Mouse (Mus musculus) neural tube, embryonic 13.5 days (tissue): Measurements from ENCODE around the gene Fryl. TPM values are rescaled to one million over a fixed set of nuclear protein-coding genes. Genes with fewer than 3 reads are reported as not detected.
A peak's percentile ranks its signal among the peaks of the same experiment; 100 is the strongest.

Experiments used
- ATAC-seq: fragments of 200-750 bp; cut with Nextera tagmentation; 2 replicates; pipeline ENCODE4 v1.8.0; 2017; ENCODE audit warnings: low read depth, mild to moderate bottlenecking, moderate TSS enrichment, moderate library complexity
- H3K27ac ChIP-seq: fragments of 300-500 bp; sonication (generic); replicated peaks from 2 replicates; pipeline ENCODE4 v1.5.1; 2015; ENCODE audit warnings: moderate library complexity, mild to moderate bottlenecking, inconsistent platforms
- H3K27me3 ChIP-seq: fragments of 300-500 bp; sonication (generic); 2 replicates; pipeline ENCODE4 v1.6.1; 2015; ENCODE audit warnings: mild to moderate bottlenecking, inconsistent platforms
- H3K36me3 ChIP-seq: fragments of 300-500 bp; sonication (generic); 2 replicates; pipeline ENCODE4 v1.6.1; 2015; ENCODE audit warnings: mild to moderate bottlenecking, inconsistent platforms
- H3K4me1 ChIP-seq: fragments of 300-500 bp; sonication (generic); replicated peaks from 2 replicates; pipeline ENCODE4 v1.6.1; 2015; ENCODE audit warnings: inconsistent platforms
- H3K4me2 ChIP-seq: fragments of 300-500 bp; sonication (generic); 2 replicates; pipeline ENCODE4 v1.6.1; 2015; ENCODE audit warnings: inconsistent platforms, mild to moderate bottlenecking, moderate library complexity
- H3K4me3 ChIP-seq: fragments of 300-500 bp; sonication (generic); 2 replicates; pipeline ENCODE4 v1.5.1; 2015; ENCODE audit warnings: mild to moderate bottlenecking, inconsistent platforms
- H3K9ac ChIP-seq: fragments of 300-500 bp; sonication (generic); 2 replicates; pipeline ENCODE4 v1.6.1; 2015; ENCODE audit warnings: moderate library complexity, mild to moderate bottlenecking, inconsistent platforms
- H3K9me3 ChIP-seq: fragments of 300-500 bp; sonication (generic); 2 replicates; pipeline ENCODE4 v1.6.1; 2016; ENCODE audit warnings: inconsistent platforms
- WGBS: fragments of 180-500 bp; shearing (Covaris S2); methylation state at CpG from one replicate; pipeline ENCODE4 v1.1.7; 2015; 5-methylcytosine and 5-hydroxymethylcytosine counted together
- polyA plus RNA-seq: library from polyadenylated mRNA; unstranded; fragments of >200 nt; fragmentation: Nextera tagmentation; extraction: Ambion mirVana; gene quantifications from 2 replicates; pipeline ENCODE4 v1.2.1, GENCODE M21; 2015

Gene Fryl
- polyA plus RNA-seq, 1 experiment from 2014 or later: 41.5 TPM

GRCm38 (mm10) chr5:73167976-73168768 is 88.2 kb downstream of the Fryl start:
- no peaks in the 10 kb centered on the region for H3K36me3 ChIP-seq
- H3K27me3 ChIP-seq: no peaks in the 10 kb centered on the region
- WGBS: 65% methylated on average over 18 of the region's 18 CpGs
- peak overlapping the region; percentile 69 for H3K27ac ChIP-seq
- no peaks in the 10 kb centered on the region for H3K9me3 ChIP-seq
- H3K9ac ChIP-seq: no peak overlapping the region
- H3K4me3 ChIP-seq: no peak overlapping the region
- H3K4me1 ChIP-seq: peaks cover 64% of the 10 kb centered on the region
- 0 out of 2 replicates have a peak, but pooled peaks have one; percentile 28 for ATAC-seq
- H3K4me2 ChIP-seq: peak overlapping the region; percentile 24

GRCm38 (mm10) chr5:73163970-73164369 is 92.4 kb downstream of the Fryl start:
- no peak; the same call in 1 of the 2 replicates for ATAC-seq
- Histone ChIP-seq H3K9me3 (no peaks in the 10 kb centered on the region), H3K4me3 (no peak overlapping the region), H3K4me2 (no peak overlapping the region), H3K4me1 (peaks cover 53% of the 10 kb centered on the region), H3K9ac (no peak overlapping the region), H3K36me3 (no peaks in the 10 kb centered on the region), H3K27ac (no peak overlapping the region), H3K27me3 (no peaks in the 10 kb centered on the region)
- WGBS: 25% methylated on average over 6 of the region's 6 CpGs

GRCm38 (mm10) chr5:73162492-73162891 is 93.9 kb downstream of the Fryl start:
- 85% methylated on average over 2 of the region's 2 CpGs for WGBS
- Histone ChIP-seq H3K4me3 (no peak overlapping the region), H3K9me3 (no peaks in the 10 kb centered on the region), H3K36me3 (no peaks in the 10 kb centered on the region), H3K27me3 (no peaks in the 10 kb centered on the region), H3K27ac (no peak overlapping the region), H3K4me2 (no peak overlapping the region), H3K4me1 (peaks cover 40% of the 10 kb centered on the region), H3K9ac (no peak overlapping the region)
- ATAC-seq: no peak

GRCm38 (mm10) chr5:73160440-73160839 is 96.0 kb downstream of the Fryl start:
- WGBS: 66% methylated on average over 9 of the region's 9 CpGs
- H3K36me3 ChIP-seq: no peaks in the 10 kb centered on the region
- no peak overlapping the region for H3K4me2 ChIP-seq
- H3K27me3 ChIP-seq: no peaks in the 10 kb centered on the region
- no peaks in the 10 kb centered on the region for H3K9me3 ChIP-seq
- no peak overlapping the region for H3K4me3 ChIP-seq
- 0 out of 2 replicates have a peak overlapping the region, but pooled peaks have one; percentile 49 for H3K27ac ChIP-seq
- H3K9ac ChIP-seq: no peak overlapping the region
- no peak for ATAC-seq
- H3K4me1 ChIP-seq: peaks cover 51% of the 10 kb centered on the region

GRCm38 (mm10) chr5:73157502-73157901 is 98.9 kb downstream of the Fryl start:
- no peaks in the 10 kb centered on the region for H3K36me3 ChIP-seq
- no peak overlapping the region for H3K27ac ChIP-seq
- no peak overlapping the region for H3K4me2 ChIP-seq
- no peak for ATAC-seq
- H3K4me3 ChIP-seq: no peak overlapping the region
- no peaks in the 10 kb centered on the region for H3K9me3 ChIP-seq
- H3K27me3 ChIP-seq: no peaks in the 10 kb centered on the region
- H3K9ac ChIP-seq: no peak overlapping the region
- WGBS: 78% methylated on average over 6 of the region's 6 CpGs
- H3K4me1 ChIP-seq: peaks cover 37% of the 10 kb centered on the region

- H3K9ac ChIP-seq: no peak overlapping the region
- peaks cover 32% of the 10 kb centered on the region for H3K4me1 ChIP-seq
- ATAC-seq: no peak
- no peak overlapping the region for H3K4me3 ChIP-seq
- WGBS: 73% methylated on average over 5 of the region's 5 CpGs
- 0 out of 2 replicates have a peak overlapping the region, but pooled peaks have one; percentile 28 for H3K27ac ChIP-seq
- no peaks in the 10 kb centered on the region for H3K9me3 ChIP-seq
- H3K36me3 ChIP-seq: no peaks in the 10 kb centered on the region
- no peak overlapping the region for H3K4me2 ChIP-seq
- H3K27me3 ChIP-seq: no peaks in the 10 kb centered on the region
These were observed 99.4 kb downstream of the Fryl start for GRCm38 (mm10) chr5:73157009-73157408.

DNA sequence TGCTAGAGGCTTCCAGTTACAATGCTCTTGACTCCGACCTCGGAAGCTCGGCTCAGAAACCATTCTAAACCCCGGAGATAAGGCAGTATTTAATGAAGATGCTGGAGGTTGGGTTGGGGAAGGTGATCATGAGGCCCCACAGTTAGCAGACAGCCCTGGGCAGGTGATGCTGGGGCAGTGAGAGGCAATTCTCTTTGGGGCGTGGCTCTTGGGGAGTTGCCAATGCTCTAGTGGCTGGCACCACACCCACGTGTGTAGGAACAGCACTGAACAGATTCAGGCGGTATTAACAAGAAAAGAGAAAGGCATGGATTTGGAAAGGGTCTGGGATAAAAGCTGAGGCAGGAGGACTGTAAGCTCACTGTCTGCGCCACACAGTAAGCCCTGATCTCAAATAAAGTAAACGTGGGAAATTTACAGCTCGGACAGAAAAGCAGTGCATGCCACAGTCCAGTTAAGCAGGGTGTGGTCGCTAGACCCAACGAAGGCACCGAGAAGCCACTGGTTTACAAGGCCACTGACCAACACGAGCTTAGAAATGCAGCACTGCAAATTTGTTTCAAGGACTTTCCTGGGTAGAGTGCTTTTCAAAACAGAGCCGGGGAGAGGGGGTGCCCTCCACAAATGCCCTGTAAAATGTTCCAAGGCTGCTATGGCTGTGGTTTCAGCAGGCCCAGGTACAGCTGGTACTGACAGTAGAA is 100.0 kb downstream of the Fryl start:
- Histone ChIP-seq H3K4me2 (no peak overlapping the region), H3K9ac (no peak overlapping the region), H3K4me1 (peaks cover 31% of the 10 kb centered on the region), H3K36me3 (no peaks in the 10 kb centered on the region), H3K27ac (no peak overlapping the region), H3K9me3 (no peaks in the 10 kb centered on the region), H3K27me3 (no peaks in the 10 kb centered on the region), H3K4me3 (no peak overlapping the region)
- no peak for ATAC-seq
- WGBS: 86% methylated on average over 15 of the region's 15 CpGs

GRCm38 (mm10) chr5:73153802-73154465 is 102.5 kb downstream of the Fryl start:
- 93% methylated on average over 14 of the region's 14 CpGs for WGBS
- no peaks in the 10 kb centered on the region for H3K36me3 ChIP-seq
- no peak overlapping the region for H3K27ac ChIP-seq
- ATAC-seq: no peak
- no peak overlapping the region for H3K9ac ChIP-seq
- no peaks in the 10 kb centered on the region for H3K27me3 ChIP-seq
- no peaks in the 10 kb centered on the region for H3K9me3 ChIP-seq
- H3K4me3 ChIP-seq: no peak overlapping the region
- peaks cover 26% of the 10 kb centered on the region for H3K4me1 ChIP-seq
- no peak overlapping the region for H3K4me2 ChIP-seq

DNA sequence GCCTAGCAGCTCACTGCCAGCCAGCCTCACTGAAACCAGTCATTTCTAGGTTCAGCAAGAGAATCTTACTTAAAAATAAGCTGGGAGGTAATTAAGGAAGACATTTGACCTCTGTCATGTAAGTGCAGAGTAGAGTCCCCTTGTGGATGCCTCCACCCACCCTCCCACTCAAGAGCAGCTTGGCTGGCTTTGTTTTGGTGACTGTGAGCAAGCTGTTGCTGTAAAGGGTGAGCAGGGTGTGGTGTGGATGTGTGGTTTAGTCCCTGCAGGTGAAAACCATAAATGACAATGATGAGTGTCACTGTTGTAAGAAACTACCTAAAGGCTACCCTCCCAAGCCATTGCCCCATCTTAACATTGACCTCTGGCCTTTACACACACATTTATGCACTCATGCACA is 104.2 kb downstream of the Fryl start:
- Histone ChIP-seq H3K27me3 (no peaks in the 10 kb centered on the region), H3K4me1 (peaks cover 22% of the 10 kb centered on the region), H3K27ac (no peak overlapping the region), H3K36me3 (peaks cover 5% of the 10 kb centered on the region; the same call in 1 of the 2 replicates), H3K4me2 (no peak overlapping the region), H3K9me3 (no peaks in the 10 kb centered on the region), H3K9ac (no peak overlapping the region), H3K4me3 (no peak overlapping the region)
- ATAC-seq: no peak

DNA sequence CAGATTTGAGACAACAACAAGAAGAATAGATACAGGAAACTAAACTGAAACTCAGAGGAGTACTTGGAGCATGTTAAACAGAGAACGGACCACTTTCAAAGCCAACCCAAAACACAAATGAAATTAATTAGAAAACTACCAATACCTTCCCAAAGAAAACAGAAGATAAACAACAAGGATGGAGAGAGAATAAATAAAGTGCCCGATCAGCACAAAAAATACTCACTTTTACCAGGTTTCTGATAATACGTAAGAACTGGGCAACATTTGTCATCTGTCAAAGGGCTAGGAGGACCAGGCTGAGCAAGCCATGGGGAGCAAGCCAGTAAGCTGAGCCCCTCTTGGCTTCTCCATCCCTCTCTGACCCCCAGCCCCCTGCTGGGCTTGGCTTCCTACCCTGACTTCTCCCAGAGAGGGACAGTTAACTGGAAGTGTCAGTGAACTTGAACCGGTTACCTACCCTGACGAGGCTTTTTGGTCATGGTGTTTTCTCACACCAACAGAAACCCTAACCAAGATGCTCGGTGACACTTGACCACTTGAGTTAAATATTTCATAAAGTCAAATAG is 105.5 kb downstream of the Fryl start:
- Histone ChIP-seq H3K27ac (no peak overlapping the region), H3K9ac (no peak overlapping the region), H3K36me3 (peaks cover 16% of the 10 kb centered on the region), H3K9me3 (no peaks in the 10 kb centered on the region), H3K4me1 (peaks cover 9% of the 10 kb centered on the region; the same call in 1 of the 2 replicates), H3K4me3 (no peak overlapping the region), H3K4me2 (no peak overlapping the region), H3K27me3 (no peaks in the 10 kb centered on the region)
- no peak for ATAC-seq
- whole genome bisulfite sequencing: 89% methylated on average over 6 of the region's 6 CpGs

GRCm38 (mm10) chr5:73144987-73145386 is 111.4 kb downstream of the Fryl start:
- H3K4me2 ChIP-seq: no peak overlapping the region
- H3K27ac ChIP-seq: no peak overlapping the region
- H3K4me1 ChIP-seq: 0 out of 2 replicates have a peak, but pooled peaks cover under 1% of the 10 kb centered on the region
- ATAC-seq: no peak
- WGBS: 93% methylated on average over 11 of the region's 11 CpGs
- H3K4me3 ChIP-seq: no peak overlapping the region
- no peaks in the 10 kb centered on the region for H3K9me3 ChIP-seq
- no peak overlapping the region for H3K9ac ChIP-seq
- peaks cover 28% of the 10 kb centered on the region for H3K36me3 ChIP-seq
- H3K27me3 ChIP-seq: no peaks in the 10 kb centered on the region

DNA sequence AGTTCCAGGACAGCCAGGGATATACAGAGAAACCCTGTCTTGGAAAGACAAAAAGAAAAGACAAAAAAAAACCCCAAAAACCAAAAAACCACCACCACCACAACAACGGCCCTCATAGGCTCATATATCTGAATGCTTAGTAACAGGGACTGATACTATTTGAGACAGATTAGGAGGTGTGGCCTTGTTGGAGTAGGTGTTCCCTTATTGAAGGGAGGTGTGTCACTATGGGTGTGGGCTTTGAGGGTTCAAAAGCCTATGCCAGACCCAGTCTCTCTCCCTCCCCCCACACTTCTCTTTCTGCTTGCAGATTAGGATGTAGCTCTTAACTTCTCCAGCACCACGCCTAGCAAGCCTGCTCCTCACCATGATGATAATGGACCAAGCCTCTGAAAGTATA is 114.7 kb downstream of the Fryl start:
- H3K9me3 ChIP-seq: no peaks in the 10 kb centered on the region
- H3K9ac ChIP-seq: no peak overlapping the region
- ATAC-seq: no peak
- no peaks in the 10 kb centered on the region for H3K4me1 ChIP-seq
- H3K36me3 ChIP-seq: peaks cover 19% of the 10 kb centered on the region
- no peak overlapping the region for H3K27ac ChIP-seq
- no peaks in the 10 kb centered on the region for H3K27me3 ChIP-seq
- H3K4me2 ChIP-seq: no peak overlapping the region
- no peak overlapping the region for H3K4me3 ChIP-seq
- 93% methylated on average over 2 of the region's 2 CpGs for WGBS
